Mouse (Mus musculus) C2C12 (cell line): Measurements from ENCODE around the gene Gga2. TPM values are rescaled to one million over a fixed set of nuclear protein-coding genes. Genes with fewer than 3 reads are reported as not detected.

Experiments used
- H3K27me3 ChIP-seq: one replicate; pipeline ENCODE4 v1.6.1; 2011; ENCODE audit not compliant: control insufficient read depth, insufficient read depth, insufficient read length
- H3K36me3 ChIP-seq: one replicate; pipeline ENCODE4 v1.6.1; 2011; ENCODE audit not compliant: control insufficient read depth, insufficient read depth
- H3K4me3 ChIP-seq: one replicate; pipeline ENCODE4 v1.5.1; 2011; ENCODE audit warnings: mild to moderate bottlenecking, control low read depth; ENCODE audit not compliant: poor library complexity, insufficient read depth, severe bottlenecking
- H3K79me2 ChIP-seq: one replicate; pipeline ENCODE4 v1.6.1; 2011; ENCODE audit not compliant: control insufficient read depth, insufficient read depth
- H3K79me3 ChIP-seq: one replicate; pipeline ENCODE4 v1.6.1; 2011; ENCODE audit warnings: low read depth, control low read depth
- H3ac ChIP-seq: one replicate; pipeline ENCODE3; 2011; ENCODE audit warnings: low read depth; ENCODE audit not compliant: control insufficient read depth, insufficient read length
- CEBPB ChIP-seq: IDR thresholded peaks from one replicate; pipeline ENCODE4 v1.6.1; 2011; ENCODE audit warnings: low read depth, mild to moderate bottlenecking, control low read depth, moderate library complexity
- CTCF ChIP-seq: IDR thresholded peaks from one replicate; pipeline ENCODE4 v1.5.1; 2011; ENCODE audit not compliant: control insufficient read depth, insufficient read depth, insufficient read length
- FOSL1 ChIP-seq: IDR thresholded peaks from one replicate; pipeline ENCODE4 v1.8.0; 2011; ENCODE audit warnings: mild to moderate bottlenecking, low read length; ENCODE audit not compliant: poor library complexity, insufficient read depth, severe bottlenecking
- MAX ChIP-seq: IDR thresholded peaks from one replicate; pipeline ENCODE4 v1.6.1; 2011; ENCODE audit warnings: mild to moderate bottlenecking, control low read depth
- MYOD1 ChIP-seq: IDR thresholded peaks from one replicate; pipeline ENCODE4 v1.6.1; 2011; ENCODE audit warnings: low read depth; ENCODE audit not compliant: control insufficient read depth, insufficient read length
- MYOG ChIP-seq: IDR thresholded peaks from one replicate; pipeline ENCODE4 v1.6.1; 2011; ENCODE audit not compliant: control insufficient read depth, insufficient read length; ENCODE audit errors: extremely low read depth
- USF1 ChIP-seq: IDR thresholded peaks from one replicate; pipeline ENCODE4 v1.6.1; 2011; ENCODE audit warnings: low read depth, mild to moderate bottlenecking, control low read depth, moderate library complexity
- polyA plus RNA-seq: library from polyadenylated mRNA; unstranded; fragments of >200 nt; fragmentation: generic; extraction: Trizol; gene quantifications from one replicate; pipeline ENCODE4 v1.2.1, GENCODE M21; 2012; ENCODE audit warnings: missing spikeins

Gene Gga2
- polyA plus RNA-seq, 1 experiment: 86.2 TPM

DNA sequence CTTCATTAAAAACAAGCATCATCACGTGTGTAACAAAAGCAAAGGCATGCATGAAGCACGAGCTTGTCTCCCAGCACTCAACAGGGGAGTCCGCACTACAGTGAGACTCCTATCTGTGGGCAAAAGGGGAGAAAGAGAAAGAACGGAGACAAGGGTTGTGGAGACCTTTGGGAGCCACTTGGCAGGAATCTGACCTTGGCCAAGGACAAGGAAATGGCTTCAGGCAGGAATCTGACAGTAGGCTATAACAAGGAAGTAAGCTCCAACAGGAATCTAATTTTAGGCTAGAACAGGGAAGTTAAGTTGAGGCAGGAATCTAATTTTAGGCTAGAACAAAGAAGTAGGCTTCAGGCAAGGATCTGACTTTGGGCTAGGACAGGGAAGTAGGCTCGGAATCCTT, 25.1 kb downstream of the Gga2 start:
- H3K4me3 ChIP-seq: no peak overlapping the region
- H3K36me3 ChIP-seq: peaks cover 25% of the 10 kb centered on the region
- no peaks in the 10 kb centered on the region for H3K27me3 ChIP-seq
- no peak overlapping the region for H3ac ChIP-seq
- no peaks in the 10 kb centered on the region for H3K79me3 ChIP-seq
- H3K79me2 ChIP-seq: no peaks in the 10 kb centered on the region
- no peak for TF ChIP-seq USF1
- no peak for TF ChIP-seq MAX
- no peak for TF ChIP-seq MYOD1
- TF ChIP-seq CEBPB: no peak
- TF ChIP-seq MYOG: no peak
- TF ChIP-seq CTCF: no peak

DNA sequence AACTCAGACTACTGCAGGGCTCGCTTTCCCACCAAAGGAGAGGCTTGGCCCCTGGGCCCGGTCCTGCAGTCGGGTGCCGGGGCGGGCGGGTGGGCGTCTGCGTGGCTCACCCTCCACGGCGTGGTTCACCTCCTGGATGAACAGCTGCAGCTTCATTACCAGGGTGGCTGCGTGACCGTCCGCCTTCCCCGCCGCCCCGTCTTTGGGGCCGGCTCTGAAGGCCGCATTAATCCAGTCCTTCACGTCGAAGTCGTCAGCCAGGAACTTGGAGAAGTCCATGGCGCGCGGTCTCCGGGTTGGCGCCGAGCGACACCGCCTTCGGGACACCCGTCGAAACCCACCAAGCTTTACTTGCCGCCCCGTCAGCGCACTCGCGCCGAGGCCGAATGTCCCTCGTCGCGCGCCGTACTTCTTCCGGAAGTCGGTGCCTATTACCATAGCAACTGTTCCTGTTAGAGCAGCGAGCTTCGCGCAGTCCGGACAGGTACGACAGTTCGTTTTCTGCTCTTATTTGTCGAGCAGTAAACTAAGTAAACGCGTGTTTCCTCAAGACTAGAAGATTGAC, 39.6 kb downstream of the Gga2 start, which contains the start of gene Cog7:
Gene Cog7, minus strand, starts transcription at position 405 of the 565 bp plus-strand sequence.
- Histone ChIP-seq H3K27me3 (no peaks in the 10 kb centered on the region), H3K79me3 (no peaks in the 10 kb centered on the region)

DNA sequence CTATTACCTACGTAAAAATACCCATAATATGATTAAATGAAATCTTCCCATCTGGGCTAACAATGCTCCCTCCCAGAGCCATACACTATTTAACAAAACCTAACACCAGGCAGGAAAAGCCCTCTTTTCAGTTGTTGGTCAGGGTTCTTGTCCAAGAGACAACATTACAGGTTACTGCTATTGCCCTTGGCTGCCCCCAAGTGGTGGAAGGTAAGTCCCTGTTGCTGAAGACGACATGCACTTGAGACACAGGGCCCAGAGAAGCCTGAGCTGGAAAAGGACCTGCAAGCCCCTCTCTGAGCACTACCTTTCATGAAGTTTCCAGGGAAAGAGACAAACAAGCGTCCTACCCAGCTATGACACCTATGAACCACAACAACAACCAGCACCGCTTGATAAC, 46.0 kb downstream of the Gga2 start:
- H3K36me3 ChIP-seq: peaks cover 10% of the 10 kb centered on the region

More for the DNA sequence above, 39.6 kb downstream of the Gga2 start, which contains the start of gene Cog7:
- Histone ChIP-seq H3K79me2 (no peaks in the 10 kb centered on the region), H3K36me3 (no peaks in the 10 kb centered on the region), H3K4me3 (peak within 1 kb of the TSS; percentile 64), H3ac (peak within 1 kb of the TSS; percentile 78)
- TF ChIP-seq FOSL1 (no peak), CTCF (no peak), MYOG (no peak), CEBPB (no peak), MAX (no peak), MYOD1 (no peak), USF1 (no peak)

DNA sequence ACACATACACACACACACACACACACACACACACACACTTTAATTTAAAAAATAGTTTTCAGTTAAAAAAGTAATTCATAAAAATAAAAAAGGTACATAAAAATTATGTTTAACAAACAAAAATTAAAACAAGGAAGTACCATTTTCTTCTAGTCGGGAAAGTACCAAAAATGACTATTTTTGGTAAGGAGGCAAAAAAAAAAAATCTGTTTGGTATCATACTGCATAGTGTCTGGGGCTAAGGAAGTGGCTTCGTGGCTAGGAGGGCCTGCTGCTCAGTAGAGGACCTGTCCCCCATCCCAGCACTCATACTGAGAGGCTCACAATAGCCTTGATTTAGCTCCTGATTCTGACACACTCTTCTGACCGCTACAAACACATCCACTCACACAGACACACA, 49.3 kb downstream of the Gga2 start:
- Histone ChIP-seq H3K27me3 (no peaks in the 10 kb centered on the region), H3K36me3 (peaks cover 18% of the 10 kb centered on the region), H3K79me3 (no peaks in the 10 kb centered on the region), H3ac (no peak overlapping the region), H3K4me3 (no peak overlapping the region), H3K79me2 (no peaks in the 10 kb centered on the region)
- TF ChIP-seq USF1: no peak

More for the DNA sequence above, 46.0 kb downstream of the Gga2 start:
- TF ChIP-seq MYOD1 (no peak), CTCF (peak; percentile 19), CEBPB (no peak), FOSL1 (no peak), MAX (no peak)
- Histone ChIP-seq H3ac (no peak overlapping the region), H3K27me3 (no peaks in the 10 kb centered on the region), H3K4me3 (no peak overlapping the region), H3K79me2 (no peaks in the 10 kb centered on the region), H3K79me3 (no peaks in the 10 kb centered on the region)

DNA sequence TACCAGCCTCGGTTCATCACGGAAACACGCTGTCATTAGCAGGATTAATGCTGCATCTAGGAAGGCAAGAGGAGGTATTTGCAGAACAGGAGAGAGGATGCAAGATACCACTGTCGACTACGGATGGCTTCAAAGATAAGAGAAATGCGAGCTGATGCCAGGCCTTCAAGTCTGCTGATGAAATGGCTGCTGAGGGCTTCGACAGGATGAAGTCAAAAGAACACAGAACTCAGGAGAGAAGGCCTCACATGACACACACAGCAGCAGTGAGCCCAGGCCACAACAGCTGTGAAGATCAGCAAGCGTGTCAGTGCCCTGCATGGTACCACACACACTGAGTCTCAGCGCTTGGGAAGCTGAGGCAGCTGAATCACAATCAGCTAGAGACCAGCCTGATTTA, 50.8 kb downstream of the Gga2 start:
- TF ChIP-seq USF1: no peak
- no peak for TF ChIP-seq MYOD1
- TF ChIP-seq CEBPB: no peak
- TF ChIP-seq MYOG: no peak
- TF ChIP-seq MAX: no peak
- no peak for TF ChIP-seq CTCF
- no peak for TF ChIP-seq FOSL1
- Histone ChIP-seq H3ac (no peak overlapping the region), H3K79me2 (no peaks in the 10 kb centered on the region), H3K79me3 (no peaks in the 10 kb centered on the region), H3K36me3 (peaks cover 18% of the 10 kb centered on the region), H3K4me3 (no peak overlapping the region), H3K27me3 (no peaks in the 10 kb centered on the region)

DNA sequence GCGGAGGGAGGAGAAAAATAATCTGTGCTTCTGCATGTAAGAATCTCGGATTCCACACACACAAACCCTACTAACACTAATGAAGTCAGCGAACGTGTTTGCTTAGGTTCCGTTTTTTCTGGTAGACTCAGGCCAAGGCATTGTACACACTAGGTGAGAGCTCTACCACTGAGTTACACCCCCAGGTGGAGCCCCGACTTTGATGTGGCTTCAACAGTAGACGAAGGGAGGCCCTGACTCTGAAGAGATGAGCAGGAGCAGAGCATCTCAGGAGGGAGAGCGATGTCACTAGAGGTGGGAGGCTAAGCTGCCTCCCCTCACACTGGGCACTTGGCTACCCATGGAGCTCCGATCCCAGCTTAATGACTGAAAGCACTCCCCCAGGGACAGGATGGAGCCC, 52.2 kb downstream of the Gga2 start:
- no peak for TF ChIP-seq USF1
- TF ChIP-seq FOSL1: no peak
- no peak for TF ChIP-seq MAX
- H3K36me3 ChIP-seq: peaks cover 18% of the 10 kb centered on the region
- no peaks in the 10 kb centered on the region for H3K27me3 ChIP-seq
- H3K79me3 ChIP-seq: no peaks in the 10 kb centered on the region
- H3K79me2 ChIP-seq: no peaks in the 10 kb centered on the region
- no peak overlapping the region for H3ac ChIP-seq
- no peak overlapping the region for H3K4me3 ChIP-seq
